Mouse (Mus musculus) v-Abl transformed pro-B cells (cell line): ENCODE results near the gene Dyx1c1.

Experiments
- in situ Hi-C, 2 experiments: fragments of 400-800 bp; cut with MboI; formaldehyde crosslinking; loops; one replicate each; pipeline ENCODE4 v1.15.1; 2025; ENCODE audit not compliant: unreplicated experiment in 2 of 2

Gene Dyx1c1

DNA sequence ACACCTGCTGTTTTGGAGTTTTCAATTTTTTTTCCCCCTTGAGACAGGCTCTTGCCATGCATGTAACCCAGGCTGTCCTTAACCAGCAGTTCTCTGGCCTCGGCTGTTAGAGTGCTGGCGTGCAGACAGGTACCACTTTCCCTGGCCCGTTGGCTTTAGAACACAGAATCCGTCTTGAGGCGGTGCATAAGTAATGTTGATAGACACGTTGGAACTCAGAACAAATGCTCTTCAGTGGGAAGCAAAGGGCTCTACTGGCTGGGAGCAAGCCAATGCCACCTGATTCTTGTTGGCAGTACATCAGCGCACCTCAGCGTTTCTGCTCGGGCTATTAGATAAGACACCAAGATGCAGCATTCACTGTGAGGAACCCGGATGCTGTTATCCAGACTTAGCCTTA lies 61.3 kb downstream of the Dyx1c1 start:
- in situ Hi-C loops = no loop called here

DNA sequence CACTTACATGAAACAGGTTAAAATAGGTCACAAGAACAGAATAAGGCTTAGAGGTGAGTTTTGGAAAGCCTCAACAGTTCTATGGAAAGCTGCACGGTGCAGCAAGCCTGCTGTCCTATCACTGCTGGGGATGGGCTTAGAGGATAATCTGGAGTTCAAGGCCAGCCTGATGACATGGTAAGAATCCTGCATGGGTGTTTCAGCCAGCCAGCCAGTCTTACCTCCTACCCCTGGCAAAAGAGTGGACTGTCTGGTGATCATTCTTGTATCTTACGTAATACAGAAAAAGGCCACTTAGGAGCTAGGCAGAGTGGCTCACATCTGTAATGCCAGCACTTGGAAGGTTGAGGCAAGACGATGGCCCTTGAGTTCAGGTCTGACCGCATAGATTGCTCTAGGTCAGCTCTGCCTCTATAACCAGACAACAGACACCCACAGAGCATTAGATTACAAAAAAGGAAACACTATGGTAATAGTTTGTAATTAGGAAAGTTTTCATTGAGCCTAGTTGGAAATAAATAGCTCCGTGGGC lies 62.0 kb downstream of the Dyx1c1 start:
- in situ Hi-C loops = no loop called here
